Mouse (Mus musculus) C3H10T1/2 (cell line): ENCODE data around the gene Rph3al. TPM values are rescaled to one million over a fixed set of nuclear protein-coding genes. Genes with fewer than 3 reads are reported as not detected.

Source experiments
- polyA plus RNA-seq, 2 experiments: library from polyadenylated mRNA; unstranded; fragments of >200 nt; fragmentation: generic; extraction: Trizol; gene quantifications; one replicate each; pipeline ENCODE4 v1.2.1; 2012; ENCODE audit warnings: missing spikeins in 2 of 2

Rph3al gene
- polyA plus RNA-seq: under 1 TPM; 0.54 to 0.55 TPM

GRCm38 (mm10) chr11:75938379-75938906 lies at the start of gene Rph3al:
Gene Rph3al, minus strand, starts transcription at chr11:75938429.

GRCm38 (mm10) chr11:75796029-75796445 lies 142.2 kb downstream of the Rph3al start, which contains the start of gene Doc2b:
Gene Doc2b, minus strand, starts transcription at chr11:75796049.

Other genes with a start within 250 kb of the Rph3al start
- gene Ywhae, start 205.6 kb downstream of the Rph3al start, polyA plus RNA-seq: 100 to 1,000 TPM; 148 to 392 TPM
- under 1 TPM; under 0.01 to 0.06 TPM for gene Doc2b, start 142.4 kb downstream of the Rph3al start, polyA plus RNA-seq
- gene 1700016K19Rik, start 61.5 kb upstream of the Rph3al start, polyA plus RNA-seq: not detected
- 1 to 10 TPM; 5.2 to 6.4 TPM for gene Rflnb, start 89.4 kb upstream of the Rph3al start, polyA plus RNA-seq
- 10 to 100 TPM; 24.0 to 44.0 TPM for gene Vps53, start 241.2 kb upstream of the Rph3al start, polyA plus RNA-seq
- 10 to 100 TPM in 1 of 2 experiments, 1 to 10 TPM in 1; 8.1 to 11.1 TPM for gene Fam57a, start 241.2 kb upstream of the Rph3al start, polyA plus RNA-seq